Mouse (Mus musculus) C3H10T1/2 (cell line): Measurements from ENCODE around the gene Disc1. TPM values are rescaled to one million over a fixed set of nuclear protein-coding genes. Genes with fewer than 3 reads are reported as not detected.

Source experiments
- polyA plus RNA-seq, 2 experiments: library from polyadenylated mRNA; unstranded; fragments of >200 nt; fragmentation: generic; extraction: Trizol; gene quantifications; one replicate each; pipeline ENCODE4 v1.2.1; 2012; ENCODE audit warnings: missing spikeins in 2 of 2

The Disc1 gene
- polyA plus RNA-seq = not detected

DNA sequence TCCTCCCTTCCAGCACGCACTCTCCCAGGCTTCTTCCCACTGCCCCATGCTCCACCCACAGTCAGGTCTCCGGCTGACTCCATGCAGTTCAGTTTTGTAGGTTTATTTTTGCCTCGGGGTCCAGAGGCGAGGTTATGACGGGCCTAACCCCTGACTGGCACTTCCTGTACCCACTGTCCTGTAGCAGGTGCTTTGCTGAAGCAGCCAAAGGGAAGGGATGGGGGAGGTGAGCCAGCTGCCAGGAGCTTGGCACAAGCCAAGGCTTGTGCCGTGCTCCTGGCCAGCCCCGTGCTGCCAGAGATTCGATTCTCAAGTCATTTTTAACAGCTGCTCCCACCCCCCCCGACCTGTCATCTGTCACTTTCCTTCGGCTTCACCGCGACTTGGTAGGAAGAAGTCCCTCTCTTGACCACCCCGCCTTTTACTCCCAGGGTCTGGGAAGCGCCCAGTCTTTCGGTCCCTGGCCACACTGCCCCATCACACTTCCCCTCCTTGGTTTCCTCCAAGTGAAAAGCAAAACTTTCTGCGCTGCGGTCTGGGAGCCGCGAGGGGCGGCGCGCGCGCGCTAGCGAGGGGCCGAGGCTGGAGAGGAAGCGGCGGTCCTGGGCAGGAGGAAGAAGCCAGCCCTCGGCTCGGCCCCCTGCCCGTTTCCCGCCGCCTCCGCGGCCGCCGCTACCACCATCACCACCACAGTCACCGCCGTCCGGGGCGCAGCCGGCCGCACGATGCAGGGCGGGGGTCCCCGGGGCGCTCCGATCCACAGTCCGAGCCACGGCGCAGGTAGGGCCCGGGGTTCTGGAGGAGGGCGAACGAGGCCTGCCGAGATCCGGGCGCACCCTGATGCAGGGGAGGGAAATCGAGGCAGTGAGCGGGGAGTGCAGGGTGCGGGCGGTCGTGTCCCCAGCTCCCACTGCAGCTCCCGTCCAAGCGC is at the start of gene Disc1:
Disc1 (plus strand) TSS at position 691 of the 931 bp plus-strand sequence.

DNA sequence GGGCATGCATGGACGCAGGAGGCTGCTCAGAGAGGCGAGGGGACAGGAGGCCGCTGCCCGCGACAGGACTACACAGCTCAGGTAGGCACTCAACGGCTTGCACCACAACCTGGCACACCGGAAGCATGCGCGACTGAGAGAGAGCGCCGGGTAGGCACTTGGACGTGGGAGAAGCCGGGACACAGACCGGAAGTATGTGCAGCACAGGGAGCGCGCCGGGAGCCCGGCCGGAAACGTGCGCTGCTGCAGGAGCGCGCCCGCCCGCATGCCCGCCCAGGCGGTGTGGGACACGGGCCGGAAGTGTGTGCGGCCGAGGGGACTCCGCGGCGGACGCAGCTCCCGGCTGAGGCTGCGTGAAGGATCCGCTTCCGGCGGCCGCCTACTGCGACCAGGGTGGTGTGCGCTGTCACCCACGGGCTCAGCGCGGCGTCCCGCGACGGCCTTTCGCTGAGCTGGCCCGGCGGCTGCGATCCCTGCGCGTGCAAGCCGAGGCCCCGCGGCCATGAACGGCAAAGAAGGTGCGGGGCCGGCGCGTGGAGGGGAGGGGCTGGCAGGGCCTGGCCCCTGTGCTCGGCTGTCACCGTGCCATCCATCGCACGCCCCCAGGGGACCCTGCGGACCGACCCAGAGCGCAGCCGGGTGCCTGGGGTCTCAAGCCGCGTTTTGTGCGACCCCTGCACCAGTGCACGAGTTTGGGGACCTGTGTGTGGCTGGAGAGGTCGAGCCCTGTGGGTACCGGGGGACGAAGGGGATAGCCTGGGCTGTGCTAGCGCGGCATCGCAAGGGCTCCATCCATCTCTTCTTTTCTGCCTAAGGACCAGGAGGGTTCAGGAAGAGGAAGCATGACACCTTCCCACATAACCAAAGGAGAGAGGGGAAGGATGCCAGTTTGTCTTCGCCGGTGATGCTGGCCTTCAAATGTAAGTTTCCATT is 41.0 kb upstream of the Disc1 start, which contains the start of gene Tsnax:
Tsnax (plus strand) TSS at position 303 of the 933 bp plus-strand sequence.

Other genes with a start within 250 kb of the Disc1 start
- 10 to 100 TPM; 25.5 to 43.4 TPM for gene Gnpat, start 191.2 kb upstream of the Disc1 start, polyA plus RNA-seq
- 10 to 100 TPM; 11.0 to 14.8 TPM for gene 2810004N23Rik, start 191.1 kb upstream of the Disc1 start, polyA plus RNA-seq
- 1 to 10 TPM; 2.1 to 5.5 TPM for gene Exoc8, start 156.5 kb upstream of the Disc1 start, polyA plus RNA-seq
- 1 to 10 TPM in 1 of 2 experiments, under 1 TPM in 1; 0.75 to 7.4 TPM for gene Sprtn, start 156.3 kb upstream of the Disc1 start, polyA plus RNA-seq
- 10 to 100 TPM; 13.0 to 19.8 TPM for gene Egln1, start 104.9 kb upstream of the Disc1 start, polyA plus RNA-seq
- 10 to 100 TPM in 1 of 2 experiments, 1 to 10 TPM in 1; 5.1 to 34.9 TPM for gene Tsnax, start 41.2 kb upstream of the Disc1 start, polyA plus RNA-seq